Mouse (Mus musculus) C2C12 (cell line): ENCODE results near the gene Gm26602.

ENCODE experiments used
- CTCF ChIP-seq: IDR thresholded peaks from one replicate; pipeline ENCODE4 v1.5.1; 2011; ENCODE audit not compliant: control insufficient read depth, insufficient read depth, insufficient read length
- MAX ChIP-seq: IDR thresholded peaks from one replicate; pipeline ENCODE4 v1.6.1; 2011; ENCODE audit warnings: mild to moderate bottlenecking, control low read depth
- MYOD1 ChIP-seq: IDR thresholded peaks from one replicate; pipeline ENCODE4 v1.6.1; 2011; ENCODE audit warnings: low read depth; ENCODE audit not compliant: control insufficient read depth, insufficient read length
- MYOG ChIP-seq: IDR thresholded peaks from one replicate; pipeline ENCODE4 v1.6.1; 2011; ENCODE audit not compliant: control insufficient read depth, insufficient read length; ENCODE audit errors: extremely low read depth
- USF1 ChIP-seq: IDR thresholded peaks from one replicate; pipeline ENCODE4 v1.6.1; 2011; ENCODE audit warnings: low read depth, mild to moderate bottlenecking, control low read depth, moderate library complexity

DNA sequence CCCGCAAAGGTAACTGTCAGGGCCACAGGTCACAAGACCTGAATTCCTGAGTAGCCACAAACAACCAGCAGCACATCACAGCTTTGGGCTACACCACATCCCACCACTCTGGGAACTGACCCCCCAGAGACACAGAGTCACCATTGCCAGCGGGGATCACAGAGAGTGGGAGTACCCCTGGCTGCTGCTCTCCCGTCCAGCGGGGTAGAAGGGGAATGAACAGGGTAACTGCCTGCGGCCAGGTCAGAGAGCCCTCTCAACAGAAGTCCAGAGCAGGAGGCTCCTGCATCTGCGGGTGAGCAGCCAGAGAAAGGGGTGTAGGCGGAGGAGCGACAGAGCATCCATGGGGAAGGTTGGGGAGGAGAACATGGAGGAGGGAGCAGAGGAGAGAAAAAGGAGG, 5.4 kb downstream of the Gm26602 start:
- no peak for TF ChIP-seq MAX
- TF ChIP-seq CTCF: no peak
- no peak for TF ChIP-seq USF1
- no peak for TF ChIP-seq MYOG
- no peak for TF ChIP-seq MYOD1
